Mouse (Mus musculus): ENCODE data around the gene Gm826.

The Gm826 gene

GRCm38 (mm10) chr2:160353581-160353980, 19.6 kb upstream of the Gm826 start:
- DNase-seq (ENCODE audit: low spot score), result no peak

- DNase-seq (ENCODE audit: low spot score), result no peak
Observed at GRCm38 (mm10) chr2:160351038-160351574, 17.1 kb upstream of the Gm826 start.

- no peak for DNase-seq (ENCODE audit: low spot score)
Observed at GRCm38 (mm10) chr2:160349578-160349977, 15.6 kb upstream of the Gm826 start.

- DNase-seq (ENCODE audit: low spot score), result no peak
Observed at GRCm38 (mm10) chr2:160348796-160349195, 14.8 kb upstream of the Gm826 start.

GRCm38 (mm10) chr2:160348072-160348604, 14.2 kb upstream of the Gm826 start:
- no peak for DNase-seq (ENCODE audit: low spot score)

GRCm38 (mm10) chr2:160345644-160346043, 11.7 kb upstream of the Gm826 start:
- no peak for DNase-seq (ENCODE audit: low spot score)

GRCm38 (mm10) chr2:160340121-160340520, 6.2 kb upstream of the Gm826 start:
- no peak for DNase-seq (ENCODE audit: low spot score)

- no peak for DNase-seq (ENCODE audit: low spot score)
Observed at GRCm38 (mm10) chr2:160339595-160339994, 5.6 kb upstream of the Gm826 start.

GRCm38 (mm10) chr2:160336053-160336452, 2.1 kb upstream of the Gm826 start:
- no peak for DNase-seq (ENCODE audit: low spot score)

- no peak for DNase-seq (ENCODE audit: low spot score)
Observed at GRCm38 (mm10) chr2:160335043-160335442, 1.1 kb upstream of the Gm826 start.

- no peak for DNase-seq (ENCODE audit: low spot score)
Observed at GRCm38 (mm10) chr2:160332516-160333325, 1.2 kb downstream of the Gm826 start.

GRCm38 (mm10) chr2:160328886-160329285, 5.1 kb downstream of the Gm826 start:
- no peak for DNase-seq (ENCODE audit: low spot score)

- no peak for DNase-seq (ENCODE audit: low spot score)
Observed at GRCm38 (mm10) chr2:160327716-160328115, 6.2 kb downstream of the Gm826 start.

- DNase-seq (ENCODE audit: low spot score), result no peak
Observed at GRCm38 (mm10) chr2:160327167-160327566, 6.8 kb downstream of the Gm826 start.

- DNase-seq (ENCODE audit: low spot score), result no peak
Observed at GRCm38 (mm10) chr2:160325105-160325644, 8.8 kb downstream of the Gm826 start.

GRCm38 (mm10) chr2:160321829-160322228, 12.1 kb downstream of the Gm826 start:
- DNase-seq (ENCODE audit: low spot score), result no peak

GRCm38 (mm10) chr2:160318255-160318654, 15.7 kb downstream of the Gm826 start:
- DNase-seq (ENCODE audit: low spot score), result no peak

- no peak for DNase-seq (ENCODE audit: low spot score)
Observed at GRCm38 (mm10) chr2:160313595-160314007, 20.4 kb downstream of the Gm826 start.

GRCm38 (mm10) chr2:160305070-160305469, 28.9 kb downstream of the Gm826 start:
- no peak for DNase-seq (ENCODE audit: low spot score)

GRCm38 (mm10) chr2:160303992-160304391, 30.0 kb downstream of the Gm826 start:
- DNase-seq (ENCODE audit: low spot score), result no peak

GRCm38 (mm10) chr2:160302013-160302412, 31.9 kb downstream of the Gm826 start:
- DNase-seq (ENCODE audit: low spot score), result no peak

- no peak for DNase-seq (ENCODE audit: low spot score)
Observed at GRCm38 (mm10) chr2:160298586-160298985, 35.4 kb downstream of the Gm826 start.

- no peak for DNase-seq (ENCODE audit: low spot score)
Observed at GRCm38 (mm10) chr2:160288538-160289151, 45.3 kb downstream of the Gm826 start.

Measured in left cerebral cortex, adult 11 months (tissue).